Mouse (Mus musculus) thymus, adult 2 months (tissue): ENCODE data around the gene Aars.

Experiments used
- CTCF ChIP-seq: fragments of 200-500 bp; IDR thresholded peaks from 2 replicates; pipeline ENCODE4 v1.5.1; 2012; ENCODE audit warnings: mild to moderate bottlenecking, control low read depth, low read length, moderate library complexity, borderline replicate concordance; ENCODE audit not compliant: control insufficient read depth, poor library complexity, insufficient read depth; ENCODE audit errors: extremely low read depth
- POLR2A ChIP-seq: fragments of 200-500 bp; IDR thresholded peaks from 2 replicates; pipeline ENCODE4 v1.6.1; 2012; ENCODE audit warnings: mild to moderate bottlenecking, low read length, control low read depth, moderate library complexity; ENCODE audit not compliant: control insufficient read depth, poor library complexity, insufficient read depth; ENCODE audit errors: extremely low read depth

DNA sequence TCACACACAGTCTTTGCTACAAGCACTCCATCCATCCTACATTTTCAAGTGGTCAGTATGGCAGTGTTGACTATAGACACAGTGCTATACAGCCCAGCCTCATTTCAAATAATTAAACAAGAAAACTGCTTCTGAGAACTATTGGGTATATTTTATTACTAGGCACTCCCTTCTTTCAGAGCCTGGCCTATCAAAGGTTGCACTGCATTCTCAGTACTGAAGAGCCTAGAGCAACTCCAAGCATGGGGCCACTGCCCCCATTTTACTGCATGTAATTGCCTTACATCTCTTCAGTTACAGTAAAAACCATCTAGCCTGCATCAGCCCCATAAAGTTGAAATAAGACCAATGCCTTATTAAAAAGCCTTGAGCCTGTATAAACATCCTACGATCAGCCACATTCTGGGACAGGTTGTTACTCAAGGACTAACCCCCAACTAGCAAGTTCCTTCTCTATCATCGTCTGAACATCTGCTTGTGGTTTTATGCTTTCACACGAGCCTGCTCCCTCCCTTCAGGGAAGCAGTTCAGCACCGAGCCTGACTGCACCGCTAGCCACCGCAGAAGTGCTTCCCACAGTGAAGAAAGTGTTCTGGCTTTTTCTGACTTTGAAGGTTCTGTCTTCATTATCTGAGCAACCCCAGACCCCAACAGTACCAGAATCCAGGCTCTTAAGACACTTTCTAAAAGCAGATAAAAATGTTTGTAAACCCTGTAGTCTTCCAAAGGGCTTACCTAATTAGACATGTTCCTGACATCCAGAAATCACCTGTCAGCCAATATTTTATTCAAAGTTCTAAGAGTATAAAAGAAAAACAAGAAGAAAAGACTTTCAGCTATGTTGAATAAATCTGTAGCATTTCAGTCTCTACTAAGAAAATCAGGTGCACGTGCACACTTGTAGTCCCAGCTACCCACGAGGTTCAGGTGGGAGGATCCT lies 44.9 kb upstream of the Aars start:
- TF ChIP-seq CTCF (no peak), POLR2A (no peak)
